Mouse (Mus musculus) liver, embryonic 11.5 days (tissue): Measurements from ENCODE around the gene Slc25a22. TPM values are rescaled to one million over a fixed set of nuclear protein-coding genes. Genes with fewer than 3 reads are reported as not detected.

Experiments
- ATAC-seq: fragments of 200-750 bp; cut with Nextera tagmentation; replicated peaks from 2 replicates; pipeline ENCODE4 v1.8.0; 2017; ENCODE audit warnings: moderate number of reproducible peaks, mild to moderate bottlenecking, moderate TSS enrichment, moderate library complexity; ENCODE audit not compliant: low FRiP score
- DNase-seq: peaks from one replicate; pipeline ENCODE4 v3.0.0-alpha.2; 2017; ENCODE audit warnings: low spot score
- H3K27ac ChIP-seq: fragments of 300-500 bp; sonication (generic); 2 replicates; pipeline ENCODE4 v1.5.1; 2014; ENCODE audit warnings: mild to moderate bottlenecking, low read depth, low read length, control low read depth
- H3K27me3 ChIP-seq: fragments of 300-500 bp; sonication (generic); replicated peaks from 2 replicates; pipeline ENCODE4 v1.6.1; 2014; ENCODE audit warnings: low read length, mixed read lengths; ENCODE audit not compliant: control insufficient read depth, insufficient read depth
- H3K36me3 ChIP-seq: fragments of 300-500 bp; sonication (generic); 2 replicates; pipeline ENCODE4 v1.6.1; 2014; ENCODE audit warnings: mild to moderate bottlenecking, low read length, moderate library complexity, mixed read lengths; ENCODE audit not compliant: control insufficient read depth, insufficient read depth
- H3K4me1 ChIP-seq: fragments of 300-500 bp; sonication (generic); replicated peaks from 2 replicates; pipeline ENCODE4 v1.6.1; 2014; ENCODE audit warnings: low read length, mixed read lengths; ENCODE audit not compliant: control insufficient read depth, insufficient read depth
- H3K4me2 ChIP-seq: fragments of 300-500 bp; sonication (generic); 2 replicates; pipeline ENCODE4 v1.6.1; 2014; ENCODE audit warnings: mild to moderate bottlenecking, control low read depth, moderate library complexity
- H3K4me3 ChIP-seq: fragments of 300-500 bp; sonication (generic); 2 replicates; pipeline ENCODE4 v1.5.1; 2014; ENCODE audit warnings: low read depth, low read length, control low read depth
- H3K9ac ChIP-seq: fragments of 300-500 bp; sonication (generic); 2 replicates; pipeline ENCODE4 v1.6.1; 2014; ENCODE audit warnings: low read depth, low read length, control low read depth
- H3K9me3 ChIP-seq: fragments of 300-500 bp; sonication (generic); 2 replicates; pipeline ENCODE4 v1.6.1; 2016; ENCODE audit warnings: low read length, inconsistent platforms, mixed read lengths; ENCODE audit not compliant: control insufficient read depth
- WGBS: fragments of 180-500 bp; shearing (Covaris S2); extraction: QIAGEN DNeasy Blood & Tissue Kit; methylation state at CpG from one replicate; pipeline ENCODE4 v1.1.7; 2014; 5-methylcytosine and 5-hydroxymethylcytosine counted together
- polyA plus RNA-seq: library from polyadenylated mRNA; unstranded; fragments of >200 nt; fragmentation: Nextera tagmentation; extraction: Ambion mirVana; gene quantifications from 2 replicates; pipeline ENCODE4 v1.2.1, GENCODE M21; 2014

Slc25a22 gene
- 36.9 and 39.4 TPM in 2 replicates for polyA plus RNA-seq

DNA sequence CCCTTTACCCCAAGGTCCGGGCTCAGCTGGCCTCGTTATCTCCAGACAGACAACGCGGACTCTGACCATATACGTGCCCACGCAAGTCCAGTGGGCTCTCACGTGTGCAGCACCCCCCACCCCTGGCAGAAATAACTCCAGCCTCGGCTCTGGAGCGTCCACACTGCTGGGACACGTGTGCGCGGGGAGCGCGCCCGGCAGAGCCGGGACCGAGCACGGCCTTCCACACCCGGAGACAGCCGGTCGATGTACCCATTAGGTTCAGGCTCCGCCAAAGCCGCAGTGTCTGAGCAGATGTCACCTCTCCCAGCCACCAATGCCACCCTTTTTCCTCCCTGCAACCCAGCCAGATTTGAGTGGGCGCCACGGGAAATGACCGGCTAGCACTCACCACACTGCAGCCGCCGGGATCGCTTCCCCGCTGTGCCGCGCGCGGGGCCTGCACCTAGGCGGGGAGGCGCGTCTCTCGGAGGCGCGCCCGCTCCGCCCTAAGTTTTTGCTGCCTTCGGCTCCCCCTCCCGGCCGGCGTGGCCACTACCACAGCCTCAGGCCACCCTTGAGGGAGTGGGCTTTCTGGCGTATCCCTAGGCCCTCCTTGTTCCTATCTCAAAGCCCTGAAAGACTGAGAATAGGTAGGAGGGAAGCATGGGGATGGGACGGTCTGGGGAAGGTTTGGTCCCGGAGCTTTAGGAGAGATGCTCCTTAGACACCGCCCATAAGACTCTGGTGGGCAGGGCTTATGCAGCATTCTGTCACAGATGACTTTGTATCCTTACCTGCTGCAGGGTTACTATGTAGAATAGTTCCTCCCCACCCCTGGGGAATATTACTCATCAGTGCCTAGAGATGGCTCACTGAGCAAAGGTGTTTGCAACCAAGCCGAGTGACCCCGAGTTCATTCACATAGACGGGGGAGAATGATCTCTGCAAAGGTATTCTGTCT, at the start of gene Slc25a22:
Gene Slc25a22, minus strand, starts transcription at position 715 of the 943 bp plus-strand sequence.
- peaks cover 32% of the 10 kb centered on the region for H3K36me3 ChIP-seq
- ATAC-seq: peak; percentile 79
- 6% methylated on average over 53 of the region's 53 CpGs for WGBS

DNA sequence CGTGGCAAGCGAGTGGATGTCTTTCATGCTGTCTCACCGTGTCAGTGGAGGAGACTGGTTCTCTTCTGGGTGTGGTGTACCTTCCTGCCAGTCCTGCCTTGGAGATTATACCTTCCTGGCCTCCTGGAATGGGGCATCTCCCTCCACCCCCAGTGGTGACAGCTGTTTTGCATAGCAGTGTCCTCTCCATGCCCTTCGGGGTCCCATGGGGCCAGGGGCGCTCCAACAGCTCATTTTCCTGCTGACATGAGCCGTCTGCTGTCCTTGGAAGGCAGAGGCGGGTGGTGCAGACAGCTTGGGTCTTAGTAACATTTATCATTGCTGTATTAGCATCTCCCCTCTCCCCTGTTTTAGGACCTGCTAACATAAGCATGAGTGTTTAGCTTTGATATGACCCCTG, 49.4 kb upstream of the Slc25a22 start:
- no peak overlapping the region for H3K4me3 ChIP-seq
- no peaks in the 10 kb centered on the region for H3K9me3 ChIP-seq
- DNase-seq (no peak), ATAC-seq (no peak)
- WGBS: 76% methylated on average over 7 of the region's 7 CpGs
- H3K36me3 ChIP-seq: no peaks in the 10 kb centered on the region
- no peak overlapping the region for H3K9ac ChIP-seq
- H3K4me2 ChIP-seq: no peak overlapping the region
- H3K27me3 ChIP-seq: peaks cover 4% of the 10 kb centered on the region
- peaks cover 9% of the 10 kb centered on the region for H3K4me1 ChIP-seq
- H3K27ac ChIP-seq: no peak overlapping the region

More for the DNA sequence above, at the start of gene Slc25a22:
- Histone ChIP-seq H3K9ac (peak within 1 kb of the TSS; percentile 85), H3K27me3 (no peaks in the 10 kb centered on the region), H3K4me2 (peak within 1 kb of the TSS; percentile 98), H3K4me1 (peaks cover 39% of the 10 kb centered on the region), H3K27ac (peak within 1 kb of the TSS; percentile 68), H3K4me3 (peak within 1 kb of the TSS; percentile 76), H3K9me3 (no peaks in the 10 kb centered on the region)
- DNase-seq: peak; percentile 89

DNA sequence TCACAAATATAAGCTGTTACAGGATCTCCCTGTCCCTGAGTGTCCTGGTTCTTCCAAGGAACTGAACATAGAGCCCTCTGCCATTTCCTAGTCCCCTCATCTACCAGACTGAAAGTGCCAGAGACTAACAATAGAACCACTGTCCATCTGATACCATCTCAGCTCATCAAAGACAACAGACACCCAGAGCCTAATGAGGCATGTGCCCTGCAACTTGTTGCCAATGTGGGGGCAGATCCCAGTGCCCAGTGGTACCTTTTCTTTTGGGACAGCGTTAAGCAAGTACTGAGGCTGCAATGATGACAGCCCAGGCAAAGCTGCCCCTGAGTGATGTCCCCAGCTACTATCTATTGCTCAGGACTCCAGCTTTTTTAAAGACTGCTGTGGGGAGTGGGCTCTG, 48.5 kb upstream of the Slc25a22 start:
- Histone ChIP-seq H3K36me3 (no peaks in the 10 kb centered on the region), H3K4me3 (no peak overlapping the region), H3K4me2 (no peak overlapping the region), H3K9ac (no peak overlapping the region), H3K27me3 (peaks cover 10% of the 10 kb centered on the region), H3K9me3 (no peaks in the 10 kb centered on the region), H3K4me1 (peaks cover 16% of the 10 kb centered on the region), H3K27ac (no peak overlapping the region)
- ATAC-seq: no peak
- WGBS: 85% methylated on average over 1 of the region's 1 CpGs
- DNase-seq: no peak

DNA sequence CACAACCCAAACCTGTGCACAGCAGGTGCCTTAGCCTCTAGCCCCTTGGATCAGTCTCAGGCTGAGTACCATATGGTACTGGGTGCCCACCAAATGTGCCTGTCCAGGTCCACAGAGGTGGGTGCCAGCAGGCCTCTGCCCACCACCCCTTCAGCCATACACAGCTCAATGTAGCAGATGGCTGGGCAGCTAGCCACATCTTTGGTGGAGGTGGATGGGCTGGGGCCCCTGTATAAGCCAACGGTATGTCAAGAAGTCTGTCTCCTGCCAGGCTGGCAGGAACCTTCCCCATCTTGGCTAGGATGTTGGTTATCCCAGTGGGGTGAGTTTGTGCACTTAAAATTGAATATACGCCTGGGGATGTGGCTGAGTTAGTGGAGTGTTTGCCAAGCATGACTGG, 47.9 kb upstream of the Slc25a22 start:
- no peak for DNase-seq
- no peak overlapping the region for H3K4me2 ChIP-seq
- ATAC-seq: no peak
- H3K27ac ChIP-seq: no peak overlapping the region
- peaks cover 20% of the 10 kb centered on the region for H3K4me1 ChIP-seq
- H3K9ac ChIP-seq: no peak overlapping the region
- WGBS: 77% methylated on average over 2 of the region's 2 CpGs
- H3K27me3 ChIP-seq: peaks cover 10% of the 10 kb centered on the region
- no peaks in the 10 kb centered on the region for H3K9me3 ChIP-seq
- H3K4me3 ChIP-seq: no peak overlapping the region
- no peaks in the 10 kb centered on the region for H3K36me3 ChIP-seq

DNA sequence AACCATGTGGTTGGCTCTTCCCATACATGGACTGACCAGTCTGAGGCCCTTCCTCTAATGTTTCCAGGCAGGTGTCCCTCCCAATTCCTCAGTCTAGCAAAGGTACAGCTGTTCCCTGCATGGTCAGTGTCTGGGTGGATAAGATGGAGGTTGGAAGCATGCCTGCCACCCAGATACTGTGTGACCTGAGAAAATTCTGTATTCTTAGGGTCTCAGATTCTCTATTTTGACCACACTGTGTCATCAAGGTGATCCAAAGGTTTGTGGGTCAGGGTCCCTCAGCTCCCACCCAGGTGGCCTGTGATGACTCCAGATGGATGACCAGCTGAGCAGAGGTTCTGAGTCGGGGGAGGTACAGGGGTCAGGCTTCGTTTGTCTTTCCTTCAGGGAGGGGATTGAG, 47.5 kb upstream of the Slc25a22 start:
- 67% methylated on average over 2 of the region's 2 CpGs for WGBS
- H3K4me3 ChIP-seq: no peak overlapping the region
- peaks cover 20% of the 10 kb centered on the region for H3K4me1 ChIP-seq
- H3K4me2 ChIP-seq: no peak overlapping the region
- no peak for ATAC-seq
- no peak overlapping the region for H3K27ac ChIP-seq
- no peak overlapping the region for H3K9ac ChIP-seq
- H3K36me3 ChIP-seq: no peaks in the 10 kb centered on the region
- no peak for DNase-seq
- H3K27me3 ChIP-seq: peaks cover 10% of the 10 kb centered on the region
- H3K9me3 ChIP-seq: no peaks in the 10 kb centered on the region

DNA sequence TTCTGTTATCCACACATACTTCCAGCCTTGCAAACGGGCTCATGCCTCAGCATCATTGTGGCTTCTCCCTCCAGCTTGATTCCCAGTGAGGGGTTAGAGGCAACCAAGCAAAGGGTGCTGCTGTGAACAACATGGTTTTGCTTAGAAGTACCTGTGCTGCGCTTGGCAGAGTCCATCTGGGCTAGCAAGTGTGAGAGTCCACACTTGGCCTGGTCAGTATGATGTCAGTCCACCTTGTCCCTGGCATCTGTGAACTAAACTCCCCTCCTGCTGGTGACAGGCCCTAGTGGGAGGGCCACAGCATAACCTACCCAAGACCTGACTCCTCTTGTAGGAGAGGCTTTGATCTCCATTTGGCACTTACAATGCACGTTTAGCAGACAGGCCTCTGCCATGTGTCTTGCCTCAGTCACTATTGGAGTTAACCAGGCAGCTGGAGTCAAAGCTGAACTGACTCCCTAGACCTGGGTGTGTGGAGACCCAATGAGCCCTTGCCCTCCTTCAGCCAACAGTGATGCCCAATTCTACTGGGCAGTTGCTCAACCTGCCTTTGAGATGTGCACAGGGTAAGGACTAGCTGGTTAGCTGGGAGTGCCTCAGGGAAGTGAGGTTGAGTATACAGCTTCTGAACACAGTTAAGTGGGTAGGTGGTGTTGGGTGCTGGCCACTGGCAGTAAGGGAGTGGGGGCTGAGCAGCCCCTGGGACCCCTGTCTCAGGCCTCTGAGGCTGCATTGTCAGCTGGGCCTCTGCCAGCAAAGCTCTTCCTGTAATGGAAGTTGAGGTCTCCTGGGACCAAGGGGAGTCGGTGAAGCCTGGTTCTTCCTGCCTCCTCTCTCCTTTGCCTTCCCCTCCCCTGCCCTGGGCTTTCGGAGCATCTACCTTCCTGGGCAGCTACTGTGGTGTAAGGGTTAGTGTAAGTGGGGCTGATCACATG, 46.8 kb upstream of the Slc25a22 start:
- H3K4me3 ChIP-seq: no peak overlapping the region
- no peak overlapping the region for H3K9ac ChIP-seq
- 78% methylated on average over 5 of the region's 5 CpGs for WGBS

DNA sequence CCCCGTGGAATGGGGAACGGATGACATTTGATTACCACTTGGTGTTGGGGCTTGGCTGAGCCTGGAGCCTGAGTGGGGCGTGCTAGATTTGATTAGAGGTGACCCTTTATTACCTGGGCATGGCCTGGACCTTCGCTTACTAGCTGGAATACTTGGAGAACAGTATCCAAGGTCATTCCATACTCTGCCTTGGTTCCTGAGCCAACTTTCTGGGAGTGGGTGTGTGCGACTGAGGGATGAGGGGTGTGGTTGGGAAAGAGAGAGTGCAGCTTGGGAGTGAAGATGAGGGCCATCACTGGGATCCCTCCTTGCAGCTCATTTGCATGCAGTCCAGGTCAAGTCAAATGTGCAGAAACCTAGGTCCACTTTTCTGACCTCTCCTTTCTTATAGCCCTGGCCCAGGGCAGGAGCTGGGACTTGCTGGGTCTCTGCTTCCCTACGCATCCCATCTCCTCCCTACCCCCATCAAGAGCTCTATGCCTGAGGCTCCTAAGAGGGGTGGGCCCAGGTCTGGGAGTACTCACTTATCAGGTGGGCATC, 45.5 kb upstream of the Slc25a22 start:
- H3K9ac ChIP-seq: no peak overlapping the region

More for the DNA sequence above, 46.8 kb upstream of the Slc25a22 start:
- Histone ChIP-seq H3K4me2 (no peak overlapping the region), H3K4me1 (peaks cover 20% of the 10 kb centered on the region), H3K36me3 (no peaks in the 10 kb centered on the region), H3K27me3 (peaks cover 10% of the 10 kb centered on the region), H3K27ac (no peak overlapping the region), H3K9me3 (no peaks in the 10 kb centered on the region)
- ATAC-seq (no peak), DNase-seq (no peak)

DNA sequence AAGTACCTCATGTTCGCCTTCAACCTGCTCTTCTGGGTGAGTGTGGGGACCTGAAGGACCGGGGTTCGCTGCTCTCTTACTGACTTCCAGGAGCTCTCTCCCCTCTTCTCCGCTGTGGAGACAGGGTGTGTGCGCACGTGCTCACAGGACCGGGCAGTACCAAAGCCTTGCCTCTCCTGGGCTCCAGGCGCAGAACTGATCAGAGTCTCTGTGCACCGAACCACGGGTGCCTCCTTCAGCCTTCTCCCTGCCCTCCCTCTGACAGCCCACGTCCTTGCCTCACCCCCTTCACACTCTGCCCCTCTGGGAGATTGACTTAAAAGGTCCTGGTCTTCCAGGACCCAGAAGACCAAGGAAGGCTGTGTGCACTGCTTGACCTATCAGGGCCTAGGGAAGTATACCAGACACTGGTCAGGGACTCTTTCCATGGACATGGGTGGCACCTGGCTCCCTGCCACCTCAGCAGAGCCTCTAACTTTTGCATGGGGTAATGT, 44.9 kb upstream of the Slc25a22 start:
- 35% methylated on average over 11 of the region's 11 CpGs for WGBS
- Histone ChIP-seq H3K9ac (peak overlapping the region; percentile 51), H3K4me2 (peak overlapping the region; percentile 99), H3K27me3 (peaks cover 10% of the 10 kb centered on the region), H3K36me3 (no peaks in the 10 kb centered on the region), H3K27ac (no peak overlapping the region), H3K4me1 (peaks cover 30% of the 10 kb centered on the region), H3K4me3 (peak overlapping the region; percentile 60), H3K9me3 (no peaks in the 10 kb centered on the region)
- no peak for DNase-seq
- no peak for ATAC-seq

More for the DNA sequence above, 45.5 kb upstream of the Slc25a22 start:
- Histone ChIP-seq H3K4me1 (peaks cover 24% of the 10 kb centered on the region), H3K27ac (no peak overlapping the region), H3K36me3 (no peaks in the 10 kb centered on the region), H3K4me2 (no peak overlapping the region), H3K27me3 (peaks cover 10% of the 10 kb centered on the region), H3K9me3 (no peaks in the 10 kb centered on the region), H3K4me3 (no peak overlapping the region)
- ATAC-seq: no peak
- DNase-seq: no peak
- 75% methylated on average over 5 of the region's 6 CpGs for WGBS
